Mouse (Mus musculus) intestine, embryonic 14.5 days (tissue): ENCODE results near the gene Apoo. TPM values are rescaled to one million over a fixed set of nuclear protein-coding genes. Genes with fewer than 3 reads are reported as not detected.

Experiments used
- microRNA-seq: library from miRNA; unstranded; fragments of <30 nt; microRNA quantifications from one replicate; pipeline ENCODE4, GENCODE M21; 2016
- polyA plus RNA-seq: library from polyadenylated mRNA; unstranded; fragments of >200 nt; fragmentation: Nextera tagmentation; extraction: Ambion mirVana; gene quantifications from 2 replicates; pipeline ENCODE4 v1.2.1, GENCODE M21; 2014

Apoo gene
- polyA plus RNA-seq, 1 experiment from 2014 or later, result 84.8 TPM

Small RNAs within 50 kb of the gene (microRNA-seq; reads per million reads assigned to microRNA genes)
- gene Gm44477, result not detected

Other genes with a start within 250 kb of the Apoo start
- 30.0 and 32.8 TPM in 2 replicates for gene Zfx, start 243.4 kb upstream of the Apoo start, polyA plus RNA-seq
- gene Eif2s3x, start 154.3 kb upstream of the Apoo start, polyA plus RNA-seq, result 75.5 and 123 TPM in 2 replicates
- gene Klhl15, start 132.5 kb upstream of the Apoo start, polyA plus RNA-seq, result 10.4 and 11.6 TPM in 2 replicates
- 0.12 TPM in 1 of 2 replicates, not detected in the other for gene Fam90a1b, start 340 bp upstream of the Apoo start, polyA plus RNA-seq
- 532 and 591 TPM in 2 replicates for gene Maged1, start 175.0 kb downstream of the Apoo start, polyA plus RNA-seq